Mouse (Mus musculus) CH12.LX (cell line): ENCODE data around the gene Gm826.

Source experiments
- CHD1 ChIP-seq: IDR thresholded peaks from 2 replicates; pipeline ENCODE4 v1.6.1; 2012; ENCODE audit warnings: low read depth, low read length, improper control_type of control experiment, inconsistent platforms
- CHD2 ChIP-seq: IDR thresholded peaks from 2 replicates; pipeline ENCODE4 v1.6.1; 2011; ENCODE audit warnings: low read length, improper control_type of control experiment
- CTCF ChIP-seq, 2 experiments: IDR thresholded peaks in 1 of 2; conservative IDR thresholded peaks in 1 of 2; 2 replicates each; pipeline ENCODE4 v1.5.1; 2011 to 2012; ENCODE audit warnings: low read depth in 2 of 2, low read length in 2 of 2, improper control_type of control experiment in 1 of 2, inconsistent platforms in 1 of 2, mild to moderate bottlenecking in 1 of 2, moderate library complexity in 1 of 2
- E2F4 ChIP-seq: IDR thresholded peaks from 2 replicates; pipeline ENCODE4 v1.6.1; 2011; ENCODE audit warnings: low read depth, low read length, improper control_type of control experiment; ENCODE audit not compliant: insufficient replicate concordance
- ETS1 ChIP-seq: conservative IDR thresholded peaks from 2 replicates; pipeline ENCODE4 v1.6.1; 2012; ENCODE audit warnings: low read depth, mild to moderate bottlenecking, inconsistent platforms, low read length, improper control_type of control experiment, moderate library complexity
- GABPA ChIP-seq: IDR thresholded peaks from 2 replicates; pipeline ENCODE4 v1.6.1; 2012; ENCODE audit warnings: low read depth, low read length, improper control_type of control experiment, inconsistent platforms; ENCODE audit not compliant: insufficient replicate concordance
- KAT2A ChIP-seq: IDR thresholded peaks from 2 replicates; pipeline ENCODE4 v1.6.1; 2012; ENCODE audit warnings: low read length, improper control_type of control experiment, inconsistent platforms; ENCODE audit not compliant: insufficient replicate concordance
- MAX ChIP-seq: IDR thresholded peaks from 2 replicates; pipeline ENCODE4 v1.6.1; 2011; ENCODE audit warnings: low read length, improper control_type of control experiment
- MAZ ChIP-seq: IDR thresholded peaks from 2 replicates; pipeline ENCODE4 v1.6.1; 2012; ENCODE audit warnings: low read depth, mild to moderate bottlenecking, inconsistent platforms, low read length, improper control_type of control experiment, moderate library complexity
- MEF2A ChIP-seq: IDR thresholded peaks from 2 replicates; pipeline ENCODE4 v1.6.1; 2014; ENCODE audit warnings: low read depth, mild to moderate bottlenecking, inconsistent platforms, low read length, improper control_type of control experiment, borderline replicate concordance
- PAX5 ChIP-seq: IDR thresholded peaks from 2 replicates; pipeline ENCODE4 v1.6.1; 2012; ENCODE audit warnings: low read length, inconsistent platforms, mixed read lengths
- POLR2A ChIP-seq: IDR thresholded peaks from 2 replicates; pipeline ENCODE4 v1.6.1; 2011; ENCODE audit warnings: low read depth, mild to moderate bottlenecking, improper control_type of control experiment, low read length
- TCF12 ChIP-seq: IDR thresholded peaks from 2 replicates; pipeline ENCODE4 v1.6.1; 2014; ENCODE audit warnings: low read depth, mild to moderate bottlenecking, inconsistent platforms, low read length, improper control_type of control experiment
- ZC3H11A ChIP-seq: IDR thresholded peaks from 2 replicates; pipeline ENCODE4 v1.6.1; 2012; ENCODE audit warnings: low read depth, mild to moderate bottlenecking, inconsistent platforms, low read length, improper control_type of control experiment

DNA sequence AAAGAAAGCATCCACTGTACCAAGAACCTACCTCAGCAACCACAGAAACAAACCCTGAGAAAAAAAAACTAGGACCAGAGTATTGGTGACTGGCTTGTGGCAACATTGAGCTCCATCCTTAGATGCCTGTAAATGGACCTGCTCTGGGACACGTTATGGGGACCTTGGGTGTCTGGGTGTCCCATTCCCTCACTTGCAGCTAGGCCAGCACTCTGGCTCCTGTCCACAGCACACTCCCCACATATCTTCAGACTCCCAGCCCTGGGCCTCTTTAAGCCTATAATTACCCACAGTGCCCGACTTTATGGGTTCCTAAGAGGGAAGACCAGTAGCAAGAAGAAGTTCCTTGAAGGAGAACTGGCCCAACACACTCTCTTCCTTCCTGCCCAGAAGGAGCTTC lies 2.1 kb upstream of the Gm826 start:
- TF ChIP-seq CHD1, result no peak
- TF ChIP-seq CTCF (conservative IDR thresholded peaks at IDR 0.05 in 1 of 2, IDR thresholded peaks at IDR 0.05 in 1 of 2; ENCODE audit: low read depth in 2 of 2, low read length in 2 of 2), result no peak
- TF ChIP-seq TCF12, result no peak
- no peak for TF ChIP-seq MEF2A
- TF ChIP-seq ETS1, result no peak
- TF ChIP-seq POLR2A, result no peak
- TF ChIP-seq MAX, result no peak
- no peak for TF ChIP-seq MAZ
- no peak for TF ChIP-seq ZC3H11A
- no peak for TF ChIP-seq PAX5
- no peak for TF ChIP-seq E2F4
- TF ChIP-seq GABPA, result no peak
- TF ChIP-seq CHD2, result no peak
- TF ChIP-seq KAT2A, result no peak
